Mouse (Mus musculus) liver, postnatal 0 days (tissue): ENCODE data around the gene Zc3hav1l. TPM values are rescaled to one million over a fixed set of nuclear protein-coding genes. Genes with fewer than 3 reads are reported as not detected.

Experiments
- ATAC-seq: fragments of 200-750 bp; cut with Nextera tagmentation; 2 replicates; pipeline ENCODE4 v1.8.0; 2017; ENCODE audit warnings: mild to moderate bottlenecking, moderate library complexity
- DNase-seq: peaks from one replicate; pipeline ENCODE4 v3.0.0-alpha.2; 2016
- H3K27ac ChIP-seq: fragments of 300-500 bp; sonication (generic); 2 replicates; pipeline ENCODE4 v1.5.1; 2014; ENCODE audit warnings: antibody characterized with exemption, moderate library complexity, mild to moderate bottlenecking, low read depth
- H3K27me3 ChIP-seq: fragments of 300-500 bp; sonication (generic); 2 replicates; pipeline ENCODE4 v1.6.1; 2014; ENCODE audit warnings: low read length, control low read depth, mixed read lengths; ENCODE audit not compliant: insufficient read depth
- H3K36me3 ChIP-seq: fragments of 300-500 bp; sonication (generic); replicated peaks from 2 replicates; pipeline ENCODE4 v1.6.1; 2014; ENCODE audit warnings: mild to moderate bottlenecking, control low read depth, low read length, moderate library complexity, mixed read lengths; ENCODE audit not compliant: insufficient read depth
- H3K4me1 ChIP-seq: fragments of 300-500 bp; sonication (generic); 2 replicates; pipeline ENCODE4 v1.6.1; 2014; ENCODE audit warnings: antibody characterized with exemption, mild to moderate bottlenecking, control low read depth; ENCODE audit not compliant: insufficient read depth
- H3K4me2 ChIP-seq: fragments of 300-500 bp; sonication (generic); 2 replicates; pipeline ENCODE4 v1.6.1; 2014; ENCODE audit warnings: low read depth, mild to moderate bottlenecking, low read length, moderate library complexity, mixed read lengths
- H3K4me3 ChIP-seq: fragments of 300-500 bp; sonication (generic); 2 replicates; pipeline ENCODE4 v1.5.1; 2014; ENCODE audit warnings: low read depth, low read length
- H3K9ac ChIP-seq: fragments of 300-500 bp; sonication (generic); replicated peaks from 2 replicates; pipeline ENCODE4 v1.6.1; 2014; ENCODE audit warnings: mild to moderate bottlenecking, moderate library complexity
- H3K9me3 ChIP-seq: fragments of 300-500 bp; sonication (generic); 2 replicates; pipeline ENCODE4 v1.6.1; 2016; ENCODE audit warnings: mild to moderate bottlenecking, control low read depth, low read length, mixed read lengths
- CTCF ChIP-seq: sonication (generic); IDR thresholded peaks from 2 replicates; pipeline ENCODE4 v1.5.1; 2016; ENCODE audit warnings: antibody characterized with exemption, low read depth
- EP300 ChIP-seq: IDR thresholded peaks from 2 replicates; pipeline ENCODE4 v1.6.1; 2016; ENCODE audit warnings: antibody characterized with exemption, low read depth, mild to moderate bottlenecking
- WGBS: fragments of 180-500 bp; shearing (Covaris S2); extraction: QIAGEN DNeasy Blood & Tissue Kit; methylation state at CpG from one replicate; pipeline ENCODE4 v1.1.7; 2014; ENCODE audit not compliant: insufficient replicate concordance; 5-methylcytosine and 5-hydroxymethylcytosine counted together
- polyA plus RNA-seq: library from polyadenylated mRNA; unstranded; fragments of >200 nt; fragmentation: Nextera tagmentation; extraction: Ambion mirVana; gene quantifications from 2 replicates; pipeline ENCODE4 v1.2.1, GENCODE M21; 2015

Zc3hav1l gene
- polyA plus RNA-seq, 1 experiment from 2014 or later = 0.61 TPM

- DNase-seq (no peak), ATAC-seq (no peak)
- Histone ChIP-seq H3K9me3 (no peaks in the 10 kb centered on the region), H3K4me2 (no peak overlapping the region), H3K27me3 (peaks cover 8% of the 10 kb centered on the region), H3K4me3 (no peak overlapping the region), H3K9ac (no peak overlapping the region), H3K4me1 (0 out of 2 replicates have a peak, but pooled peaks cover 3% of the 10 kb centered on the region), H3K36me3 (no peaks in the 10 kb centered on the region), H3K27ac (no peak overlapping the region)
- WGBS = 65% methylated on average over 4 of the region's 4 CpGs
- TF ChIP-seq EP300 = no peak
These were observed 47.6 kb downstream of the Zc3hav1l start for GRCm38 (mm10) chr6:38251464-38251863.

- TF ChIP-seq CTCF (no peak), EP300 (no peak)
- WGBS = 86% methylated on average over 4 of the region's 4 CpGs
- Histone ChIP-seq H3K4me3 (no peak overlapping the region), H3K36me3 (no peaks in the 10 kb centered on the region), H3K9me3 (no peaks in the 10 kb centered on the region), H3K9ac (no peak overlapping the region), H3K27me3 (no peaks in the 10 kb centered on the region), H3K4me2 (no peak overlapping the region), H3K27ac (no peak overlapping the region), H3K4me1 (peaks cover 6% of the 10 kb centered on the region; the same call in 1 of the 2 replicates)
- ATAC-seq = no peak
- DNase-seq = no peak
These were observed 51.7 kb downstream of the Zc3hav1l start for GRCm38 (mm10) chr6:38247362-38247761.

- DNase-seq (no peak), ATAC-seq (no peak)
- Histone ChIP-seq H3K9ac (no peak overlapping the region), H3K4me2 (no peak overlapping the region), H3K9me3 (no peaks in the 10 kb centered on the region), H3K27ac (no peak overlapping the region), H3K4me1 (peaks cover 6% of the 10 kb centered on the region), H3K36me3 (no peaks in the 10 kb centered on the region), H3K4me3 (no peak overlapping the region), H3K27me3 (no peaks in the 10 kb centered on the region)
- 70% methylated on average over 3 of the region's 3 CpGs for WGBS
- no peak for TF ChIP-seq EP300
- no peak for TF ChIP-seq CTCF
These were observed 54.3 kb downstream of the Zc3hav1l start for GRCm38 (mm10) chr6:38244806-38245205.

- no peaks in the 10 kb centered on the region for H3K9me3 ChIP-seq
- WGBS = 52% methylated on average over 3 of the region's 3 CpGs
- ATAC-seq (no peak), DNase-seq (no peak)
- H3K36me3 ChIP-seq = no peaks in the 10 kb centered on the region
- peaks cover 6% of the 10 kb centered on the region for H3K4me1 ChIP-seq
- TF ChIP-seq CTCF (no peak), EP300 (no peak)
- no peaks in the 10 kb centered on the region for H3K27me3 ChIP-seq
- no peak overlapping the region for H3K4me2 ChIP-seq
- no peak overlapping the region for H3K27ac ChIP-seq
- no peak overlapping the region for H3K9ac ChIP-seq
- no peak overlapping the region for H3K4me3 ChIP-seq
These were observed 54.9 kb downstream of the Zc3hav1l start for GRCm38 (mm10) chr6:38244167-38244566.

GRCm38 (mm10) chr6:38242833-38243232 is 56.2 kb downstream of the Zc3hav1l start:
- WGBS = 81% methylated on average over 5 of the region's 5 CpGs
- Histone ChIP-seq H3K4me1 (peaks cover 6% of the 10 kb centered on the region), H3K27ac (no peak overlapping the region), H3K9me3 (no peaks in the 10 kb centered on the region), H3K4me3 (no peak overlapping the region), H3K36me3 (no peaks in the 10 kb centered on the region), H3K4me2 (no peak overlapping the region), H3K9ac (no peak overlapping the region), H3K27me3 (no peaks in the 10 kb centered on the region)
- DNase-seq (no peak), ATAC-seq (no peak)
- TF ChIP-seq EP300 (no peak), CTCF (no peak)

- H3K9ac ChIP-seq = no peak overlapping the region
- peaks cover 6% of the 10 kb centered on the region for H3K4me1 ChIP-seq
- H3K4me3 ChIP-seq = no peak overlapping the region
- DNase-seq = no peak
- H3K27me3 ChIP-seq = no peaks in the 10 kb centered on the region
- no peak for TF ChIP-seq EP300
- no peak for TF ChIP-seq CTCF
- no peak overlapping the region for H3K4me2 ChIP-seq
- ATAC-seq = no peak
- WGBS = 80% methylated on average over 8 of the region's 8 CpGs
- H3K27ac ChIP-seq = no peak overlapping the region
- H3K36me3 ChIP-seq = no peaks in the 10 kb centered on the region
- H3K9me3 ChIP-seq = no peaks in the 10 kb centered on the region
These were observed 56.7 kb downstream of the Zc3hav1l start for GRCm38 (mm10) chr6:38242295-38242830.

GRCm38 (mm10) chr6:38241508-38241907 is 57.6 kb downstream of the Zc3hav1l start:
- Histone ChIP-seq H3K4me2 (no peak overlapping the region), H3K9ac (no peak overlapping the region), H3K4me1 (peaks cover 6% of the 10 kb centered on the region), H3K4me3 (no peak overlapping the region), H3K9me3 (no peaks in the 10 kb centered on the region), H3K36me3 (no peaks in the 10 kb centered on the region), H3K27me3 (no peaks in the 10 kb centered on the region), H3K27ac (no peak overlapping the region)
- no peak for TF ChIP-seq CTCF
- no peak for TF ChIP-seq EP300
- WGBS = 53% methylated on average over 4 of the region's 4 CpGs
- ATAC-seq (no peak), DNase-seq (no peak)
